10 mouse cellular contexts compared by ENCODE assay signal in genomic region chr12:99352136-99352535, GRCm38 (mm10).
DNase-seq lines count a peak whose midpoint lies in the region; ATAC-seq and TF ChIP-seq lines count a peak whose summit lies in the region.
"Had no signal": no experiment of that assay in that cellular context is flagged by ENCODE, and none has a peak within 500 bp of the region (broad histone marks: within the 10 kb centered on the region; RNA-seq: fewer than 3 reads in every experiment).

No protein-coding gene starts in this region.

- no peak for ATAC-seq in limb, embryonic 13.5 days (ENCODE audit: low FRiP score, low read depth)
- ATAC-seq: activated CD4-positive, CD25-positive, alpha-beta regulatory T cell, adult 4 months had no signal

- no peak for DNase-seq in limb, embryonic 10.5 days (ENCODE audit: low spot score)
- peak; percentile 55 for DNase-seq in adrenal gland, adult 8-10 months
- DNase-seq in heart, postnatal 10 days: peak; percentile 66 to 70
- no peak for DNase-seq in cerebellum, adult 18-20 months
- no peak for DNase-seq in thymus, postnatal 0 days (ENCODE audit: low spot score)
- DNase-seq: thymus, postnatal 36 days had no signal

- no peaks in the 10 kb centered on the region for H3K9me3 ChIP-seq in limb, embryonic 13.5 days
- no peaks in the 10 kb centered on the region for H3K9me3 ChIP-seq in limb, embryonic 10.5 days (replicated peaks)
- H3K9me3 ChIP-seq: midbrain, embryonic 12.5 days had no signal

- no peaks in the 10 kb centered on the region for H3K79me2 ChIP-seq in myocyte (ENCODE audit: control insufficient read depth, insufficient read depth)

- H3K9ac ChIP-seq in limb, embryonic 13.5 days: no peak overlapping the region
- H3K9ac ChIP-seq: midbrain, embryonic 12.5 days had no signal

- peaks cover 64% of the 10 kb centered on the region for H3K4me1 ChIP-seq in limb, embryonic 13.5 days
- H3K4me1 ChIP-seq in limb, embryonic 10.5 days: peaks cover 49% of the 10 kb centered on the region

- no peak overlapping the region for H3K4me3 ChIP-seq in limb, embryonic 13.5 days
- no peak overlapping the region for H3K4me3 ChIP-seq in limb, embryonic 10.5 days
- no peak overlapping the region for H3K4me3 ChIP-seq in myocyte
- H3K4me3 ChIP-seq: midbrain, embryonic 12.5 days had no signal

- WGBS in limb, embryonic 13.5 days: 55% methylated on average over 7 of the region's 7 CpGs
- 77% methylated on average over 7 of the region's 7 CpGs for WGBS in limb, embryonic 10.5 days

- H3K36me3 ChIP-seq in limb, embryonic 13.5 days: no peaks in the 10 kb centered on the region
- H3K36me3 ChIP-seq in limb, embryonic 10.5 days: no peaks in the 10 kb centered on the region
- no peaks in the 10 kb centered on the region for H3K36me3 ChIP-seq in myocyte (ENCODE audit: control insufficient read depth, insufficient read depth)
- H3K36me3 ChIP-seq: midbrain, embryonic 12.5 days had no signal

- intact Hi-C loops in heart, postnatal 10 days (cut with DNase I): no loop called here

- H3ac ChIP-seq in myocyte (ENCODE audit: control insufficient read depth, insufficient read length): no peak overlapping the region

- peak overlapping the region; percentile 31 for H3K4me2 ChIP-seq in limb, embryonic 13.5 days (replicated peaks)
- peak overlapping the region; percentile 91 for H3K4me2 ChIP-seq in myocyte (ENCODE audit: low read depth)
- H3K4me2 ChIP-seq: midbrain, embryonic 12.5 days had no signal

- no peaks in the 10 kb centered on the region for H3K27me3 ChIP-seq in limb, embryonic 13.5 days
- H3K27me3 ChIP-seq in limb, embryonic 10.5 days (ENCODE audit: low read depth, poor library complexity, severe bottlenecking): no peaks in the 10 kb centered on the region
- H3K27me3 ChIP-seq in myocyte (ENCODE audit: control insufficient read depth, insufficient read depth, insufficient read length): no peaks in the 10 kb centered on the region
- H3K27me3 ChIP-seq: midbrain, embryonic 12.5 days had no signal

- peak overlapping the region; percentile 33; the same call in 1 of the 2 replicates for H3K27ac ChIP-seq in limb, embryonic 13.5 days
- H3K27ac ChIP-seq in limb, embryonic 10.5 days: no peak overlapping the region
- H3K27ac ChIP-seq: midbrain, embryonic 12.5 days had no signal

- TF ChIP-seq POLR2A in myocyte (IDR thresholded peaks at IDR 0.05; ENCODE audit: insufficient read length, low read depth): no peak

TF ChIP-seq in myocyte, 11 proteins besides CTCF, POLR2A, EP300 and RAD21:
- TF ChIP-seq E2F4 (IDR thresholded peaks at IDR 0.05; ENCODE audit: insufficient read depth) (no peak), REST (IDR thresholded peaks at IDR 0.05; ENCODE audit: insufficient read depth, insufficient read length) (no peak), MAX (IDR thresholded peaks at IDR 0.05; ENCODE audit: low read depth) (no peak), SRF (IDR thresholded peaks at IDR 0.05; ENCODE audit: control insufficient read depth, insufficient read length, low read depth) (no peak), MYOG (IDR thresholded peaks at IDR 0.05; ENCODE audit: control insufficient read depth in 1 of 3, insufficient read depth in 1 of 3, insufficient read length in 2 of 3, low read depth in 2 of 3) (no peak), MYOD1 (IDR thresholded peaks at IDR 0.05; ENCODE audit: control insufficient read depth in 1 of 3, insufficient read length in 2 of 3, low read depth in 2 of 3) (peak in 1 of 3 experiments; percentile 6), POLR2AphosphoS2 (IDR thresholded peaks at IDR 0.05; ENCODE audit: insufficient read length, low read depth) (no peak), USF1 (IDR thresholded peaks at IDR 0.05; ENCODE audit: low read depth) (no peak), TCF3 (IDR thresholded peaks at IDR 0.05; ENCODE audit: insufficient read length, low read depth) (no peak)

Comparison
In these comparisons a context has a peak if more than half of its experiments do, and no peak if none do; other contexts are left out.
1. DNase-seq: peak in adrenal gland, adult 8-10 months (single experiment) and heart, postnatal 10 days (2 of 2); none in limb, embryonic 10.5 days (single experiment), cerebellum, adult 18-20 months (0 of 2) and thymus, postnatal 0 days (single experiment).